Mouse (Mus musculus) midbrain, postnatal 0 days (tissue): ENCODE measurements around the gene Fam187a. TPM values are rescaled to one million over a fixed set of nuclear protein-coding genes. Genes with fewer than 3 reads are reported as not detected.

Experiments
- ATAC-seq: fragments of 200-750 bp; cut with Nextera tagmentation; 2 replicates; pipeline ENCODE4 v1.8.0; 2017; ENCODE audit warnings: moderate number of reproducible peaks, mild to moderate bottlenecking, moderate TSS enrichment, moderate library complexity; ENCODE audit not compliant: low FRiP score
- DNase-seq: peaks from one replicate; pipeline ENCODE4 v3.0.0-alpha.2; 2015; ENCODE audit warnings: low spot score
- H3K27ac ChIP-seq: fragments of 300-500 bp; sonication (generic); 2 replicates; pipeline ENCODE4 v1.5.1; 2014; ENCODE audit warnings: low read depth, mild to moderate bottlenecking, low read length, mixed read lengths
- H3K27me3 ChIP-seq: fragments of 300-500 bp; sonication (generic); 2 replicates; pipeline ENCODE4 v1.6.1; 2014; ENCODE audit warnings: low read length, control low read depth, mixed read lengths; ENCODE audit not compliant: insufficient read depth
- H3K36me3 ChIP-seq: fragments of 300-500 bp; sonication (generic); 2 replicates; pipeline ENCODE4 v1.6.1; 2014; ENCODE audit warnings: low read length, control low read depth, mixed read lengths; ENCODE audit not compliant: insufficient read depth
- H3K4me1 ChIP-seq: fragments of 300-500 bp; sonication (generic); 2 replicates; pipeline ENCODE4 v1.6.1; 2014; ENCODE audit warnings: mild to moderate bottlenecking, control low read depth, antibody characterized with exemption, low read length, mixed read lengths; ENCODE audit not compliant: insufficient read depth
- H3K4me2 ChIP-seq: fragments of 300-500 bp; sonication (generic); 2 replicates; pipeline ENCODE4 v1.6.1; 2014; ENCODE audit warnings: low read depth, mild to moderate bottlenecking, low read length, mixed read lengths; ENCODE audit not compliant: poor library complexity, severe bottlenecking
- H3K4me3 ChIP-seq: fragments of 300-500 bp; sonication (generic); 2 replicates; pipeline ENCODE4 v1.5.1; 2014; ENCODE audit warnings: low read depth, mild to moderate bottlenecking, low read length, moderate library complexity
- H3K9ac ChIP-seq: fragments of 300-500 bp; sonication (generic); replicated peaks from 2 replicates; pipeline ENCODE4 v1.6.1; 2014; ENCODE audit warnings: mild to moderate bottlenecking, low read length, moderate library complexity, mixed read lengths; ENCODE audit not compliant: poor library complexity, severe bottlenecking
- H3K9me3 ChIP-seq: fragments of 300-500 bp; sonication (generic); 2 replicates; pipeline ENCODE4 v1.6.1; 2016; ENCODE audit warnings: low read length, control low read depth
- CTCF ChIP-seq: IDR thresholded peaks from 2 replicates; pipeline ENCODE4 v1.5.1; 2016; ENCODE audit warnings: antibody characterized with exemption, mild to moderate bottlenecking
- WGBS: fragments of 180-500 bp; shearing (Covaris S2); extraction: QIAGEN DNeasy Blood & Tissue Kit; methylation state at CpG from one replicate; pipeline ENCODE4 v1.1.7; 2014; 5-methylcytosine and 5-hydroxymethylcytosine counted together
- polyA plus RNA-seq: library from polyadenylated mRNA; unstranded; fragments of >200 nt; fragmentation: Nextera tagmentation; extraction: Ambion mirVana; gene quantifications from 2 replicates; pipeline ENCODE4 v1.2.1, GENCODE M21; 2015
- total RNA-seq: library from RNA; depleted of rRNA; stranded (reverse); fragments of >200 nt; gene quantifications from 2 replicates; pipeline ENCODE4 v1.2.3, GENCODE M21; 2014

Fam187a gene
- total and polyA plus RNA-seq, 2 experiments from 2014 or later, result 0.12 TPM; not detected in 1

DNA sequence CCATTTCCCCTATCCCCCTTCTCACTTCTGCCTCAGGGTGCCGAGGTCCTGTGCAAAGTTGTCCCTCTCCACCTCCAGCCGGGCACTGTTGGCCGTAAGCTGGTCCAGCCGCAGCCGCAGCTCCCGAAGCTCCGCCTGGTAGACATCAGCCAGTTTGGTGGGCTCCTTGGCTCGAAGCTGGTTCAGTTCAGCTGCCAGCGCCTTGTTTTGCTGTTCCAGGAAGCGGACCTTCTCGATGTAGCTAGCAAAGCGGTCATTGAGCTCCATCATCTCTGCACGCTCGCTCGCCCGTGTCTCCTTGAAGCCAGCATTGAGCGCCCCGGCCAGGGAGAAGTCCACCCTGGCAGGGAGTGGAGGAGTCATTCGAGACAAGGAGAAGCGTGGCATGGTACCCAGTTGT lies 11.7 kb downstream of the Fam187a start:
- H3K4me3 ChIP-seq, result no peak overlapping the region
- H3K27ac ChIP-seq, result no peak overlapping the region
- 78% methylated on average over 20 of the region's 20 CpGs for WGBS
- H3K4me2 ChIP-seq, result no peak overlapping the region
- H3K27me3 ChIP-seq, result peaks cover 22% of the 10 kb centered on the region; the same call in 1 of the 2 replicates
- no peaks in the 10 kb centered on the region for H3K36me3 ChIP-seq
- no peak overlapping the region for H3K9ac ChIP-seq
- peaks cover 2% of the 10 kb centered on the region; the same call in 1 of the 2 replicates for H3K4me1 ChIP-seq
- ATAC-seq, result no peak
- TF ChIP-seq CTCF, result no peak
- no peak for DNase-seq
- H3K9me3 ChIP-seq, result no peaks in the 10 kb centered on the region

DNA sequence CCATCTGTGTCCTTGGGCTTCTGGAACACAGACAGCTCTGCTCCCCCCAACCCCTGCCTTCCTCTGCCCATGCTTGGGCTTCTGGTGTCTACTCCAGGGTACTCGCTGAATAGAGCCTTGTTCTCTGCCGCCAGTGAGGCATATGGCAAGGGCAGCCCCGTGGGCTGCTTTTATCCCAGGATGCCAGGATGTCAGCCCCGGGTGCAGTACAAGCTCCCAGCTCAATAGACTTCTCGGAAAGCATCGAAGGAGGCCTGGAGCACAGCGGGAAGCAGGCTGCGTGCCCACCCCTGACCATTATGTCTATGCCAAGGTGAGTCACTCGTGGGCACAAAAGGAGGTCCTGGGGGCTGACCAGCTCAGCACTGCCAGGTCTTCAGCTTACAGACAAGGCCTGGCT lies 13.4 kb downstream of the Fam187a start:
- H3K36me3 ChIP-seq, result no peaks in the 10 kb centered on the region
- ATAC-seq (peak; percentile 83), DNase-seq (peak; percentile 86)
- H3K4me2 ChIP-seq, result no peak overlapping the region
- no peaks in the 10 kb centered on the region for H3K4me1 ChIP-seq
- H3K4me3 ChIP-seq, result no peak overlapping the region
- WGBS, result 58% methylated on average over 9 of the region's 9 CpGs
- peaks cover 11% of the 10 kb centered on the region; the same call in 1 of the 2 replicates for H3K27me3 ChIP-seq
- TF ChIP-seq CTCF, result no peak
- H3K9ac ChIP-seq, result no peak overlapping the region
- no peaks in the 10 kb centered on the region for H3K9me3 ChIP-seq
- no peak overlapping the region for H3K27ac ChIP-seq

- no peak within 1 kb of the TSS for H3K27ac ChIP-seq
- 10% methylated on average over 7 of the region's 7 CpGs for WGBS
- no peaks in the 10 kb centered on the region for H3K27me3 ChIP-seq
- no peaks in the 10 kb centered on the region for H3K4me1 ChIP-seq
- peak; percentile 18; the same call in 1 of the 2 replicates for ATAC-seq
- peak; percentile 92 for DNase-seq
- no peaks in the 10 kb centered on the region for H3K36me3 ChIP-seq
- no peak within 1 kb of the TSS for H3K4me3 ChIP-seq
- H3K9me3 ChIP-seq, result no peaks in the 10 kb centered on the region
- no peak within 1 kb of the TSS for H3K9ac ChIP-seq
- peak; percentile 99 for TF ChIP-seq CTCF
- H3K4me2 ChIP-seq, result no peak within 1 kb of the TSS
Measured at GRCm38 (mm10) chr11:102900763-102901162, 15.8 kb downstream of the Fam187a start, which contains the start of gene Gfap. Gene Gfap, minus strand, starts transcription at chr11:102900912.

GRCm38 (mm10) chr11:102901199-102901598 lies 16.2 kb downstream of the Fam187a start:
- H3K36me3 ChIP-seq, result no peaks in the 10 kb centered on the region
- H3K27me3 ChIP-seq, result no peaks in the 10 kb centered on the region
- no peak for TF ChIP-seq CTCF
- no peak overlapping the region for H3K4me3 ChIP-seq
- H3K4me1 ChIP-seq, result no peaks in the 10 kb centered on the region
- H3K9ac ChIP-seq, result no peak overlapping the region
- 51% methylated on average over 4 of the region's 4 CpGs for WGBS
- DNase-seq (no peak), ATAC-seq (no peak)
- H3K27ac ChIP-seq, result no peak overlapping the region
- no peak overlapping the region for H3K4me2 ChIP-seq
- no peaks in the 10 kb centered on the region for H3K9me3 ChIP-seq

DNA sequence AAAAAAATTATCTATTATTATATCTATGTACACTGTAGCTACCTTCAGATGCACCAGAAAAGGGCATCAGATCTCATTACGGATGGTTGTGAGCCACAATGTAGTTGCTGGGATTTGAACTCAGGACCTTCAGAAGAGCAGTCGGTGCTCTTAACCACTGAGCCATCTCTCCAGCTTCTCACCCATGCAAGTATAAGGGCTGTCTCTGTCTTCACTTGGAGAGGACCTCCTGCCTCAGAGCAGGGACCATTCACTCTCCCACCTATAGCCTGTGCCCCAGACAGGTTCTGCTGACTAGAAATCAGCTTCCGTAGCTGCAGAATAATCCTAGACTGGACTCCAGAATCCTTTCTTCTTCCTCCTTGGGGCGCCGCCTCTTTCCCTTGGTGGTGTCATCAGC lies 17.1 kb downstream of the Fam187a start:
- Histone ChIP-seq H3K4me1 (no peaks in the 10 kb centered on the region), H3K27ac (no peak overlapping the region), H3K4me3 (no peak overlapping the region), H3K9me3 (no peaks in the 10 kb centered on the region), H3K36me3 (no peaks in the 10 kb centered on the region), H3K27me3 (no peaks in the 10 kb centered on the region), H3K4me2 (no peak overlapping the region), H3K9ac (no peak overlapping the region)
- ATAC-seq, result no peak
- no peak for DNase-seq
- 83% methylated on average over 5 of the region's 5 CpGs for WGBS
- TF ChIP-seq CTCF, result no peak

- H3K27me3 ChIP-seq, result no peaks in the 10 kb centered on the region
- H3K4me2 ChIP-seq, result no peak overlapping the region
- no peaks in the 10 kb centered on the region for H3K36me3 ChIP-seq
- ATAC-seq (no peak), DNase-seq (no peak)
- no peak overlapping the region for H3K4me3 ChIP-seq
- no peak overlapping the region for H3K27ac ChIP-seq
- no peak overlapping the region for H3K9ac ChIP-seq
- WGBS, result 80% methylated on average over 7 of the region's 7 CpGs
- no peaks in the 10 kb centered on the region for H3K4me1 ChIP-seq
- no peak for TF ChIP-seq CTCF
- no peaks in the 10 kb centered on the region for H3K9me3 ChIP-seq
Measured at GRCm38 (mm10) chr11:102903654-102904053, 18.7 kb downstream of the Fam187a start.
